Mouse (Mus musculus) midbrain, embryonic 13.5 days (tissue): ENCODE data around the gene Rapgef5. TPM values are rescaled to one million over a fixed set of nuclear protein-coding genes. Genes with fewer than 3 reads are reported as not detected.
A peak's percentile ranks its signal among the peaks of the same experiment; 100 is the strongest.

ENCODE experiments used
- ATAC-seq: fragments of 200-750 bp; cut with Nextera tagmentation; 2 replicates; pipeline ENCODE4 v1.8.0; 2017; ENCODE audit warnings: mild to moderate bottlenecking, moderate TSS enrichment, moderate library complexity
- H3K27ac ChIP-seq: fragments of 300-500 bp; sonication (generic); 2 replicates; pipeline ENCODE4 v1.5.1; 2015; ENCODE audit warnings: inconsistent platforms, mild to moderate bottlenecking, moderate library complexity
- H3K27me3 ChIP-seq: fragments of 300-500 bp; sonication (generic); 2 replicates; pipeline ENCODE4 v1.6.1; 2015; ENCODE audit warnings: mild to moderate bottlenecking, inconsistent platforms
- H3K36me3 ChIP-seq: fragments of 300-500 bp; sonication (generic); 2 replicates; pipeline ENCODE4 v1.6.1; 2015; ENCODE audit warnings: mild to moderate bottlenecking, inconsistent platforms
- H3K4me1 ChIP-seq: fragments of 300-500 bp; sonication (generic); replicated peaks from 2 replicates; pipeline ENCODE4 v1.6.1; 2015; ENCODE audit warnings: inconsistent platforms
- H3K4me2 ChIP-seq: fragments of 300-500 bp; sonication (generic); replicated peaks from 2 replicates; pipeline ENCODE4 v1.6.1; 2015; ENCODE audit warnings: moderate library complexity, mild to moderate bottlenecking, inconsistent platforms
- H3K4me3 ChIP-seq: fragments of 300-500 bp; sonication (generic); replicated peaks from 2 replicates; pipeline ENCODE4 v1.5.1; 2015; ENCODE audit warnings: mild to moderate bottlenecking, inconsistent platforms
- H3K9ac ChIP-seq: fragments of 300-500 bp; sonication (generic); replicated peaks from 2 replicates; pipeline ENCODE4 v1.6.1; 2015; ENCODE audit warnings: mild to moderate bottlenecking, inconsistent platforms
- H3K9me3 ChIP-seq: fragments of 300-500 bp; sonication (generic); 2 replicates; pipeline ENCODE4 v1.6.1; 2016; ENCODE audit warnings: mild to moderate bottlenecking, inconsistent platforms
- WGBS: fragments of 180-500 bp; shearing (Covaris S2); methylation state at CpG from one replicate; pipeline ENCODE4 v1.1.7; 2015; 5-methylcytosine and 5-hydroxymethylcytosine counted together
- polyA plus RNA-seq: library from polyadenylated mRNA; unstranded; fragments of >200 nt; fragmentation: Nextera tagmentation; extraction: Ambion mirVana; gene quantifications from 2 replicates; pipeline ENCODE4 v1.2.1, GENCODE M21; 2015

Rapgef5 gene
- polyA plus RNA-seq, 1 experiment from 2014 or later = 42.1 TPM

GRCm38 (mm10) chr12:117763247-117763646 lies 247.0 kb downstream of the Rapgef5 start:
- 86% methylated on average over 3 of the region's 3 CpGs for WGBS
- H3K27ac ChIP-seq = no peak overlapping the region
- no peak overlapping the region for H3K4me3 ChIP-seq
- H3K4me2 ChIP-seq = no peak overlapping the region
- no peaks in the 10 kb centered on the region for H3K9me3 ChIP-seq
- peaks cover 11% of the 10 kb centered on the region for H3K4me1 ChIP-seq
- no peak overlapping the region for H3K9ac ChIP-seq
- H3K36me3 ChIP-seq = 0 out of 2 replicates have a peak, but pooled peaks cover 3% of the 10 kb centered on the region
- no peak for ATAC-seq
- 0 out of 2 replicates have a peak, but pooled peaks cover 2% of the 10 kb centered on the region for H3K27me3 ChIP-seq

DNA sequence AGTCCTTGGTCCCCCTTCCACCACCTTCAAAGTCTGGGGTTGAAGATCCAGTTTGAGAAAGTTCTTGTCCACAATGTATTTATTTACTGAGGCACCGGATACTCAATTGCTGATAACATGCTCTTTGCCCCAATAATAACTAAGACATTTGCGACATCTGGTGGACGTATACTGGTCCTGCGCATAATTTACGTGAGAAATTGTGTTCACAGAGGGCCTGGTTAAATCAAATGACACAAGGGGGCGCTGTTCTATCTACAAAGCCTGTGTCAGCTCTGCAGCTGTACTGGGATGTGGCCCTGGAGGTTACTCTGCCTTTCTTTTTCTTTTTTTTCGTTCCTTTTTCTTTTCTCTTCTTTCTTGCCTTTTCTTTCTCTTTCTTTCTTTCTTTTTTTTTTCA lies 248.6 kb downstream of the Rapgef5 start:
- Histone ChIP-seq H3K36me3 (no peaks in the 10 kb centered on the region), H3K9me3 (no peaks in the 10 kb centered on the region), H3K27ac (no peak overlapping the region), H3K4me2 (no peak overlapping the region), H3K4me3 (no peak overlapping the region), H3K9ac (no peak overlapping the region), H3K4me1 (peaks cover 11% of the 10 kb centered on the region), H3K27me3 (0 out of 2 replicates have a peak, but pooled peaks cover 3% of the 10 kb centered on the region)
- ATAC-seq = 0 out of 2 replicates have a peak, but pooled peaks have one; percentile 54
- 7% methylated on average over 7 of the region's 7 CpGs for WGBS

DNA sequence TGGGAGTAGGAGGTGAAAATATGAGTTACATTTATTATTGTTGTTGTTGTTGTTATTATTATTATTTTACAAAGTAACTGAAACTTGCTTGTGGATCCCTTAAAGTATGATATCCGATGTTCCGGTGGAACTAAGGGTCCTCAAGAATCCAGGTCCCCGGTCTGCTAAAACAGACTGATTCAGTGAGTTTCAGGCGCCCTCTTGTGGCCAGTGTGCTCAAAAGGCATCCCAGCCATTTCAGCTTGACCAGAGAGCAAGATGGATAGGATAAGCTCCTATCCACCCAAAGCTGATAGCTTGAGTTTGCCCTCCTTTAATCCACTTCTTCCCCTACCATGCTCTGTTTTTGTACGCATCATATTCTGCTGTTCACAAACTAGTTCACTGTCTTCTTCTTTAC lies 252.8 kb downstream of the Rapgef5 start:
- WGBS = 4% methylated on average over 5 of the region's 5 CpGs
- ATAC-seq = no peak

GRCm38 (mm10) chr12:117770211-117770610 lies 253.9 kb downstream of the Rapgef5 start:
- WGBS = 37% methylated on average over 2 of the region's 2 CpGs
- ATAC-seq = no peak
- no peaks in the 10 kb centered on the region for H3K9me3 ChIP-seq
- no peak overlapping the region for H3K9ac ChIP-seq
- peaks cover 12% of the 10 kb centered on the region; the same call in 1 of the 2 replicates for H3K27me3 ChIP-seq
- no peak overlapping the region for H3K4me3 ChIP-seq
- no peak overlapping the region for H3K27ac ChIP-seq
- no peaks in the 10 kb centered on the region for H3K4me1 ChIP-seq
- H3K36me3 ChIP-seq = no peaks in the 10 kb centered on the region
- H3K4me2 ChIP-seq = no peak overlapping the region

More for the DNA sequence above, 252.8 kb downstream of the Rapgef5 start:
- Histone ChIP-seq H3K4me2 (no peak overlapping the region), H3K9me3 (no peaks in the 10 kb centered on the region), H3K4me1 (no peaks in the 10 kb centered on the region), H3K4me3 (no peak overlapping the region), H3K27ac (no peak overlapping the region), H3K27me3 (peaks cover 6% of the 10 kb centered on the region; the same call in 1 of the 2 replicates), H3K36me3 (no peaks in the 10 kb centered on the region), H3K9ac (no peak overlapping the region)

GRCm38 (mm10) chr12:117771156-117771555 lies 254.9 kb downstream of the Rapgef5 start:
- Histone ChIP-seq H3K4me1 (no peaks in the 10 kb centered on the region), H3K36me3 (no peaks in the 10 kb centered on the region), H3K4me3 (no peak overlapping the region), H3K4me2 (no peak overlapping the region), H3K27ac (no peak overlapping the region), H3K27me3 (peaks cover 12% of the 10 kb centered on the region; the same call in 1 of the 2 replicates), H3K9ac (no peak overlapping the region), H3K9me3 (no peaks in the 10 kb centered on the region)
- WGBS = 88% methylated on average over 4 of the region's 4 CpGs
- ATAC-seq = no peak

- H3K4me3 ChIP-seq = no peak overlapping the region
- no peak overlapping the region for H3K9ac ChIP-seq
- no peak overlapping the region for H3K27ac ChIP-seq
- ATAC-seq = peak; percentile 71
- peaks cover 12% of the 10 kb centered on the region; the same call in 1 of the 2 replicates for H3K27me3 ChIP-seq
- no peaks in the 10 kb centered on the region for H3K9me3 ChIP-seq
- H3K4me2 ChIP-seq = no peak overlapping the region
- H3K4me1 ChIP-seq = no peaks in the 10 kb centered on the region
- no peaks in the 10 kb centered on the region for H3K36me3 ChIP-seq
- 2% methylated on average over 2 of the region's 2 CpGs for WGBS
These were observed 256.4 kb downstream of the Rapgef5 start for GRCm38 (mm10) chr12:117772638-117773037.

- Histone ChIP-seq H3K9ac (no peak overlapping the region), H3K9me3 (no peaks in the 10 kb centered on the region), H3K36me3 (no peaks in the 10 kb centered on the region), H3K27me3 (0 out of 2 replicates have a peak, but pooled peaks cover 5% of the 10 kb centered on the region), H3K27ac (no peak overlapping the region), H3K4me3 (no peak overlapping the region), H3K4me2 (no peak overlapping the region), H3K4me1 (no peaks in the 10 kb centered on the region)
- ATAC-seq = no peak
- WGBS = 73% methylated on average over 5 of the region's 5 CpGs
These were observed 260.6 kb downstream of the Rapgef5 start for GRCm38 (mm10) chr12:117776841-117777240.

GRCm38 (mm10) chr12:117781360-117781759 lies 265.1 kb downstream of the Rapgef5 start:
- H3K36me3 ChIP-seq = no peaks in the 10 kb centered on the region
- no peaks in the 10 kb centered on the region for H3K9me3 ChIP-seq
- no peak for ATAC-seq
- WGBS = 45% methylated on average over 2 of the region's 2 CpGs
- no peak overlapping the region for H3K9ac ChIP-seq
- H3K27me3 ChIP-seq = 0 out of 2 replicates have a peak, but pooled peaks cover 4% of the 10 kb centered on the region
- no peak overlapping the region for H3K27ac ChIP-seq
- H3K4me1 ChIP-seq = peaks cover 6% of the 10 kb centered on the region; the same call in 1 of the 2 replicates
- no peak overlapping the region for H3K4me2 ChIP-seq
- H3K4me3 ChIP-seq = no peak overlapping the region

GRCm38 (mm10) chr12:117783426-117783825 lies 267.1 kb downstream of the Rapgef5 start:
- H3K27ac ChIP-seq = no peak overlapping the region
- no peaks in the 10 kb centered on the region for H3K9me3 ChIP-seq
- 21% methylated on average over 1 of the region's 1 CpGs for WGBS
- peaks cover 15% of the 10 kb centered on the region for H3K27me3 ChIP-seq
- no peak for ATAC-seq
- no peaks in the 10 kb centered on the region for H3K36me3 ChIP-seq
- H3K9ac ChIP-seq = no peak overlapping the region
- peaks cover 11% of the 10 kb centered on the region for H3K4me1 ChIP-seq
- no peak overlapping the region for H3K4me2 ChIP-seq
- no peak overlapping the region for H3K4me3 ChIP-seq

- 18% methylated on average over 6 of the region's 6 CpGs for WGBS
- Histone ChIP-seq H3K9ac (no peak overlapping the region), H3K36me3 (no peaks in the 10 kb centered on the region), H3K4me1 (peaks cover 21% of the 10 kb centered on the region), H3K27me3 (peaks cover 24% of the 10 kb centered on the region), H3K9me3 (no peaks in the 10 kb centered on the region), H3K27ac (no peak overlapping the region), H3K4me3 (no peak overlapping the region), H3K4me2 (no peak overlapping the region)
- ATAC-seq = no peak
These were observed 270.3 kb downstream of the Rapgef5 start for GRCm38 (mm10) chr12:117786621-117787020.

GRCm38 (mm10) chr12:117788513-117789011 lies 272.3 kb downstream of the Rapgef5 start:
- ATAC-seq = peak; percentile 82
- no peaks in the 10 kb centered on the region for H3K36me3 ChIP-seq
- H3K9me3 ChIP-seq = no peaks in the 10 kb centered on the region
- H3K4me1 ChIP-seq = peaks cover 18% of the 10 kb centered on the region
- peak overlapping the region; percentile 34 for H3K4me3 ChIP-seq
- peak overlapping the region; percentile 62 for H3K4me2 ChIP-seq
- WGBS = 6% methylated on average over 24 of the region's 24 CpGs
- no peak overlapping the region for H3K27ac ChIP-seq
- peaks cover 37% of the 10 kb centered on the region for H3K27me3 ChIP-seq
- H3K9ac ChIP-seq = peak overlapping the region; percentile 59

GRCm38 (mm10) chr12:117789017-117789416 lies 272.7 kb downstream of the Rapgef5 start:
- peak; percentile 77 for ATAC-seq
- no peaks in the 10 kb centered on the region for H3K36me3 ChIP-seq
- no peak overlapping the region for H3K9ac ChIP-seq
- peak overlapping the region; percentile 62 for H3K4me2 ChIP-seq
- H3K9me3 ChIP-seq = no peaks in the 10 kb centered on the region
- peaks cover 37% of the 10 kb centered on the region for H3K27me3 ChIP-seq
- 9% methylated on average over 7 of the region's 7 CpGs for WGBS
- H3K27ac ChIP-seq = no peak overlapping the region
- H3K4me1 ChIP-seq = peaks cover 15% of the 10 kb centered on the region
- peak overlapping the region; percentile 34; the same call in 1 of the 2 replicates for H3K4me3 ChIP-seq

DNA sequence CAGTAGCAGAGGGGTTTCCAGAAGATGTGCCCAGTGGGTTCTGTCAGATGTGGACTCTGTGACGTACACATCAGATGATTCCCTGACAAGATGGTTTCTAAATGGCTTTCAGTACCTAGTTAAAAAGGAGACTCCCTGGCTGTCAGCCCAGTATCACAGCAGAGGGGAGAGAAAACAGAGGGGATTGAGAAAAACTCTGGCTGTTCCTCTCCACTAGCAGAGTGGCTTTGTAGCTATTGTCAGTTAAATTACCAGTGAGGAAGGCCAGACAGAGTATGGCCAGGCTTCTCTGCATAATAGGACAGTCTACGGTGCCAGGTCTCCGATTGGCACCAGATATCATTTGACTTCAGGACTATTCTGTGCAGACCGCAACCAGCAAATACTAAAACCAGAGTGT lies 279.0 kb downstream of the Rapgef5 start:
- peaks cover 31% of the 10 kb centered on the region for H3K27me3 ChIP-seq
- no peak for ATAC-seq
- H3K4me2 ChIP-seq = no peak overlapping the region
- H3K27ac ChIP-seq = no peak overlapping the region
- no peaks in the 10 kb centered on the region for H3K4me1 ChIP-seq
- H3K9me3 ChIP-seq = no peaks in the 10 kb centered on the region
- 66% methylated on average over 4 of the region's 4 CpGs for WGBS
- no peak overlapping the region for H3K4me3 ChIP-seq
- H3K9ac ChIP-seq = no peak overlapping the region
- H3K36me3 ChIP-seq = no peaks in the 10 kb centered on the region
